Mouse (Mus musculus) forebrain, embryonic 16.5 days (tissue): ENCODE results near the gene Dlgap5. TPM values are rescaled to one million over a fixed set of nuclear protein-coding genes. Genes with fewer than 3 reads are reported as not detected.
"Not testable (repeated sequence)": the region's sequence is repeated elsewhere in the genome, so short reads cannot be mapped to it uniquely, and the experiment has no call there.

Experiments used
- ATAC-seq: fragments of 200-750 bp; cut with Nextera tagmentation; 2 replicates; pipeline ENCODE4 v1.8.0; 2017; ENCODE audit warnings: mild to moderate bottlenecking, moderate library complexity
- H3K27ac ChIP-seq: fragments of 300-500 bp; sonication (generic); 2 replicates; pipeline ENCODE4 v1.5.1; 2014; ENCODE audit warnings: low read length, control low read depth
- H3K27me3 ChIP-seq: fragments of 300-500 bp; sonication (generic); replicated peaks from 2 replicates; pipeline ENCODE4 v1.6.1; 2014; ENCODE audit warnings: low read length; ENCODE audit not compliant: control insufficient read depth, insufficient read depth
- H3K36me3 ChIP-seq: fragments of 300-500 bp; sonication (generic); 2 replicates; pipeline ENCODE4 v1.6.1; 2014; ENCODE audit not compliant: control insufficient read depth, insufficient read depth
- H3K4me1 ChIP-seq: fragments of 300-500 bp; sonication (generic); replicated peaks from 2 replicates; pipeline ENCODE4 v1.6.1; 2014; ENCODE audit warnings: low read length; ENCODE audit not compliant: control insufficient read depth, insufficient read depth
- H3K4me2 ChIP-seq: fragments of 300-500 bp; sonication (generic); 2 replicates; pipeline ENCODE4 v1.6.1; 2014; ENCODE audit warnings: mild to moderate bottlenecking, low read length, control low read depth
- H3K4me3 ChIP-seq: fragments of 300-500 bp; sonication (generic); replicated peaks from 2 replicates; pipeline ENCODE4 v1.5.1; 2014; ENCODE audit warnings: mild to moderate bottlenecking, low read length, control low read depth
- H3K9ac ChIP-seq: fragments of 300-500 bp; sonication (generic); replicated peaks from 2 replicates; pipeline ENCODE4 v1.6.1; 2014; ENCODE audit warnings: low read depth, low read length, control low read depth
- H3K9me3 ChIP-seq: fragments of 300-500 bp; sonication (generic); 2 replicates; pipeline ENCODE4 v1.6.1; 2016; ENCODE audit warnings: low read length; ENCODE audit not compliant: control insufficient read depth
- WGBS: fragments of 180-500 bp; shearing (Covaris S2); extraction: QIAGEN DNeasy Blood & Tissue Kit; methylation state at CpG from one replicate; pipeline ENCODE4 v1.1.7; 2014; 5-methylcytosine and 5-hydroxymethylcytosine counted together
- polyA plus RNA-seq: library from polyadenylated mRNA; unstranded; fragments of >200 nt; fragmentation: Nextera tagmentation; extraction: Ambion mirVana; gene quantifications from 2 replicates; pipeline ENCODE4 v1.2.1, GENCODE M21; 2015

Dlgap5 gene
- polyA plus RNA-seq, result 15.9 and 16.5 TPM in 2 replicates

DNA sequence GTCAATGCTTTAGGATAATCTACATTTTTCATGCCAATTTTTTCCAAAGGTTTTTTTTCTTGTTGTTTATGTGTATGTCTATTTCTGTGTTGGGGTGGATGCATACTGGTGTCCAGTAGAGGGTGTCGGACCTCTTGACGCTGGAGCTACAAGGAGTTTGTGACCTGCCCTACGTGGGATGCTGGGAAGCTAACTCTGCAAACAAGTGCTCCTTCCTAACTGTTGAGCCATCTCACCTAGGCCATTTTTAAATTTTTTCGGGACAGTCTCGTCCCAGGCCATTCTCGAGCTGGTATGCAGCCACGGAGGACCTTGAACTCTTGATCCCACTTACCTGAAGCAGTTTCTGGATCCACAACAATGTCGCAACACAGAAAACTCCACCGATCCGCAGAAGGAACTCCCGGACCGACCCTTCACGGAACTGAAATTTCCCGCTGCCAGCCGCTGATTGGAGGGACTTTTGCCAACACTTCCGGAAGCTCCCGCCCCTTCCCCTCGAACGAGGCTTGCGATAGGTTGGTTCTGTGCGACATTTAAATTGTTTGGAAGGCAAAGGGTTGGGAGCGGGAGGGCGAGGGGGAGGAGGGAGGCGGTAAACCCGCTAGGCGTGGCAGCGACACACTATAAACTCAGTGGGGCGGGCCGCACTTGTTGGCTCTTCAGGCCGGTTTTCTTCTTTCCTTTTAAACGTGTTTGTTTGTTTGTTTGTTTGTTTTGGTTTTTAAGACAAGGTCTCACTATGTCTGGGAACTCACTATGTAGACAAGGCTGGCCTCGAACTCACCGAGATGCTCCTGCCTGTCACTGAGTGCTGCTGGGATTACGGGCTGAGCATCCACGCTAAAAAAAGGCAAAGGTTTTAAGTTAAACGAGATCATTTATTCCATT lies at the start of gene Dlgap5:
TSS of gene Dlgap5 (minus strand) at position 633 of the 891 bp plus-strand sequence.
- ATAC-seq, result peak; percentile 99
- peak within 1 kb of the TSS; percentile 81 for H3K4me2 ChIP-seq
- no peaks in the 10 kb centered on the region for H3K9me3 ChIP-seq
- H3K27ac ChIP-seq, result no peak within 1 kb of the TSS
- peaks cover 16% of the 10 kb centered on the region for H3K4me1 ChIP-seq
- 1% methylated on average over 36 of the region's 36 CpGs for WGBS
- peak within 1 kb of the TSS; percentile 55 for H3K9ac ChIP-seq
- H3K4me3 ChIP-seq, result peak within 1 kb of the TSS; percentile 59
- H3K36me3 ChIP-seq, result no peaks in the 10 kb centered on the region
- H3K27me3 ChIP-seq, result no peaks in the 10 kb centered on the region

DNA sequence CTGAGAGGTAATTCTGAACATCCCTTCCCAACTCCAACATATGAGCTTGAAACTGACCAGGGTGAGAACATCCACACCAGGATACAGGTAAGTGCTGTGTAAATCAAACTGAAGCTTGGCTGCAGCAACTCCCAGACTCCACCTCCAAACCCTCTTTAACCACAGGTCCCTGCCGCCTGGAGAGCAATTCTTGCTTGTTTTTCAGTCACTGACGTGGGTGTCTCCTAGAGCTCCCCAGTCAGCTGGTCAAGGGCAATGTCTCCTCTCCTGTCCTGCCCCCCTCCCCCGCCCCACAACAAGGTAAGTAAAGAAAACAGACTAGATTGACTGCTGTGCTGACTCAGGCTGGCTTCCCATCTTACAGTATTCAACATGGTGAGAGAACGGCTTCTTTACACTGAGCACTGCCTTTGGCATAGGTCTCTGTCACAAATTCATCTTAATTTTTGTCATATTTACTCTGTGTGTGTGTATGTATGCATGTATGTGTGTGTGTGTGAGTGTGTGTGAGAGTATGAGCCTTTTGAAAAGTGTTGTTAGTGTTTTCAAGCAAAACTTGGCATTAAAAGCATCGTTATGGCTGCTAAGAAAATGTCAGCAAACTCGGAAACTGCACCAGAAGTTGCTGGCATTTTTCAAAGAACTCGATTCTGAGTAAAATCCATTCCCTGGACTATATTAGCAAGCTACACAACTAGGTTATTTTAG lies 47.4 kb upstream of the Dlgap5 start:
- WGBS, result 38% methylated on average over 7 of the region's 7 CpGs
- Histone ChIP-seq H3K4me2 (no peak overlapping the region), H3K9ac (no peak overlapping the region), H3K27me3 (no peaks in the 10 kb centered on the region), H3K27ac (no peak overlapping the region), H3K4me3 (no peak overlapping the region), H3K36me3 (no peaks in the 10 kb centered on the region), H3K9me3 (no peaks in the 10 kb centered on the region), H3K4me1 (no peaks in the 10 kb centered on the region)
- peak; percentile 63 for ATAC-seq

DNA sequence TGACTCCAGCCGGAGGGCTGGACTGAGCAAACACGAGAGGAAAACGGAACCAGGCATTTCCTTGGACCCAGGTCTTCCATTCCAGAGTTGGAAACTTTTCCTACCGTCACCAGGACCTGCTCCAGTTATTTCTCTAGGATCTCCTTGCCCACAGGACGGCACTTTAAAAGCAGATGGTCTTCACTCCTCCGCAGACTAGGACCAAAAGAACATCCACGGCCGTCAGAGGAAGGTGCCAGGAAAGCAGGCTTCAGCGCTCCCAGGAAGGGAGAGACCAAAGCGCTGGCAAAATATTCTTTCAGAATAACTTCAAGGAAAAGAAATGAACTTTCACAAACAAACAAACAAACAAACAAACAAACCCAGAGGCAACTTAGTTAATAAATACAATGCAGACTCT lies 46.2 kb upstream of the Dlgap5 start:
- Histone ChIP-seq H3K4me1 (no peaks in the 10 kb centered on the region), H3K4me2 (no peak overlapping the region), H3K36me3 (no peaks in the 10 kb centered on the region), H3K27me3 (no peaks in the 10 kb centered on the region), H3K9me3 (no peaks in the 10 kb centered on the region), H3K4me3 (no peak overlapping the region), H3K27ac (no peak overlapping the region), H3K9ac (no peak overlapping the region)
- 86% methylated on average over 10 of the region's 10 CpGs for WGBS
- no peak for ATAC-seq

DNA sequence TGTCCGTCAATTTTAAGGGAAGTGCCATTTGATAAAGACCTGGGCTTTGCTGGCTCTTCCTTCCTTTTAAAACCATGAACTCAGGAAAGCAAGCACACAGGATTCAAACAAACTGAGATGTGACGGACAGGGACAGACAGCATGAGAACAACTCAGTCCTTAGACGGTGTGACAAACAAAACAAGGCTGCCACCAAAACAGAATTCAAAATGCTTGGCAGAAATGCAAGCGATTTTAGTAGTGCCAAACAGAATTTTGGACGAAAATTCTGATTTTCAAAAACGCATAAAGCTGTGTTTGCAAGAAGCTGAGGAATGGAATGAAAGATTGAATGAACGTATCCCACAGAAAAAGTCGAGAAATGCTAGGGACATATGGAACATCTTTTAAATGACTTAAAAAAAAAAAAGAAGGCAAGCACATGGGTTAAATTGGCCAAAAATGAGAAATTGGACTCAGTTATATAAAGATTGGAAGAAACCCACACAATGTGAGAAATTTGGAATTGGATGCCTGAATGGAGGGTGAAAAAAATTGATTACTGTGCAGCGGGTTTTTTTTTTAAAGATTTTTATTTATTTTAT lies 44.8 kb upstream of the Dlgap5 start:
- Histone ChIP-seq H3K27ac (no peak overlapping the region), H3K9me3 (no peaks in the 10 kb centered on the region), H3K36me3 (no peaks in the 10 kb centered on the region), H3K4me3 (no peak overlapping the region), H3K4me1 (no peaks in the 10 kb centered on the region), H3K9ac (no peak overlapping the region), H3K4me2 (no peak overlapping the region), H3K27me3 (no peaks in the 10 kb centered on the region)
- peak; percentile 65 for ATAC-seq
- 62% methylated on average over 9 of the region's 9 CpGs for WGBS

DNA sequence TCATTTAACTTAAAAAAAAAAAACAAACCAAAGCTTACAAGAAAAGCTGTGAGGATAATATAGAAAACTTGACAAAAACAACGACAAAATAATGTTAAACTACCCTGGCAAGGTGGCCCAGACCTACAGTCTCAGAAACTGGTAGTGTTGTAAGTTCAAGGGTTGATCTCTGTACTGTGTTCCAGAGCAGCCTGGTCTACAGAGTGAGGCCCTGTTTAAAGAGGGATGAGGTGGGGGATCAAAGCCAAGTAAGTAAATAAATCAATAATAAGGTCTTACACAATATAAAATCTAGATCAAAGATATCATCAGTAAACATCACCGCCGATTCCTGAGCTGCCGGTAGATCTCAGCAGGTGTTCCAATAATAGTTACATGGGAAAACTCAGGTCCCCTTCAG lies 44.2 kb upstream of the Dlgap5 start:
- Histone ChIP-seq H3K27me3 (no peaks in the 10 kb centered on the region), H3K4me1 (no peaks in the 10 kb centered on the region), H3K9ac (no peak overlapping the region)

DNA sequence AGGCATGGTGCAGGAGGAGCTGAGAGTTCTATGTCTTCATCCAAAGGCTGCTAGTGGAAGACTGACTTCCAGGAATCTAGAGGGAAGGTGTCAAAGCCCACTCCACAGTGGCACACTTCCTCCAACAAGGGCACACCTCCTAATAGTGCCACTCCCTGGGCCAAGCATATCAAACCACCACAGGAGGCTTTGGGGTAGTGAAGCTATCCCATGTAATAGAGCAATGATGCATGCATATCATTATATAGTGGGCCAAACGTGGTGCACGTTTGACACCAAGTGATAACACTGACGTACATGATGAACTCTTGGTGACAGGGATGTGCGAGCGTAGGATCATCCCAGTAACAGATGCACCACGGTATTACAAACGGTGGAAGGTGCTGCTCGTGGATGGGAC lies 43.8 kb upstream of the Dlgap5 start:
- Histone ChIP-seq H3K27me3 (no peaks in the 10 kb centered on the region), H3K27ac (no peak overlapping the region), H3K9ac (no peak overlapping the region), H3K4me2 (no peak overlapping the region), H3K36me3 (no peaks in the 10 kb centered on the region), H3K4me3 (no peak overlapping the region), H3K4me1 (no peaks in the 10 kb centered on the region), H3K9me3 (no peaks in the 10 kb centered on the region)
- ATAC-seq, result no peak
- WGBS, result 86% methylated on average over 8 of the region's 8 CpGs

More for the DNA sequence above, 44.2 kb upstream of the Dlgap5 start:
- WGBS, result 88% methylated on average over 4 of the region's 4 CpGs
- H3K4me3 ChIP-seq, result no peak overlapping the region
- ATAC-seq, result no peak
- H3K27ac ChIP-seq, result no peak overlapping the region
- no peak overlapping the region for H3K4me2 ChIP-seq
- H3K36me3 ChIP-seq, result no peaks in the 10 kb centered on the region
- H3K9me3 ChIP-seq, result no peaks in the 10 kb centered on the region

DNA sequence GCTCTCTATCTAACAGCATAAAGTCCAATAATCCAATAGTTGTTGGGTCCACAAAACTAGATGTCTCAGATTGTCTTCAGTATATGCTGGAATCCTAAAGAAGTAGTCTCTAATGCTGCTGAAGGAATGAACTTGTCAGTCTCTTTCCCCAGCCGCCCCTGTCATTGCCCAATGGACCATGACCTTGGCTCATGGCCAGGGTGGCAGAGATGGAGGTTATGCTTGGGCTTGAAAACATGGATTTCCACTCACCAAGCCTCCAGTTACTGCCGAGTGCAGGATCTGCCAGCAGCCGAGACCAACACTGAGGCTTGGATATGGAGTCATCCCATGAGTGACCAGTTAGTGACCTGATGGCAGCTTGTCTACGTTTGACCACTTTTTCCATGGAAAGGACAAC lies 41.3 kb upstream of the Dlgap5 start:
- no peaks in the 10 kb centered on the region for H3K27me3 ChIP-seq
- WGBS, result 80% methylated on average over 4 of the region's 4 CpGs
- no peak for ATAC-seq

DNA sequence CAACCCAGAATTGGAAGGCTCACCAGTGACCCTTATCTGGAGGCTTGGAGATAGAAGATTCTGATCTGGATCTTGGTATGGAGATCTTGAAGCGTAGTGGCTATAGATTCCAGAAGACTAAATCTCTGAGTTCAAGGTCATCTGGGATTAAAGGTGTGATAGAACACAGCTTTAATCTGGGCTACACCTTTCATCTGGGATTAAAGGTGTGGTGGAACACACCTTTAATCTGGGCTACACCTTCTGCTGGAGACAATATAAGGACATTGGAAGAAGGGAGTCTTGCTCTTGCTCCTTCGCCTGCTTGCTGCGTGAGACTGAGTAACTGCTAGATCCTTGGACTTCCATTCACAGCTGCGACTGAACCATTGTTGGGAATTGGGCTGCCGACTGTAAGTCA lies 31.9 kb upstream of the Dlgap5 start, which contains the start of gene Fbxo34:
TSS of gene Fbxo34 (plus strand) at position 301 of the 400 bp plus-strand sequence.
- WGBS, result 99% methylated on average over 2 of the region's 5 CpGs
- H3K36me3 ChIP-seq, H3K9ac ChIP-seq, H3K4me3 ChIP-seq, H3K27me3 ChIP-seq, H3K27ac ChIP-seq, H3K4me2 ChIP-seq, H3K9me3 ChIP-seq, ATAC-seq, H3K4me1 ChIP-seq: not testable (repeated sequence)

More for the DNA sequence above, 41.3 kb upstream of the Dlgap5 start:
- H3K4me3 ChIP-seq, result no peak overlapping the region
- no peaks in the 10 kb centered on the region for H3K4me1 ChIP-seq
- no peak overlapping the region for H3K4me2 ChIP-seq
- H3K9me3 ChIP-seq, result no peaks in the 10 kb centered on the region
- no peaks in the 10 kb centered on the region for H3K36me3 ChIP-seq
- no peak overlapping the region for H3K27ac ChIP-seq
- no peak overlapping the region for H3K9ac ChIP-seq
